Mouse (Mus musculus): ENCODE data around the gene Cpsf3.

- TF ChIP-seq CTCF (conservative IDR thresholded peaks at IDR 0.05; ENCODE audit: low read length), result no peak
- no peak for TF ChIP-seq NANOG (IDR thresholded peaks at IDR 0.05; ENCODE audit: borderline replicate concordance, low read length)
Measured at GRCm38 (mm10) chr12:21329661-21330400, 44.6 kb downstream of the Cpsf3 start.
